Mouse (Mus musculus) lung, postnatal 0 days (tissue): ENCODE data around the gene Yjefn3. TPM values are rescaled to one million over a fixed set of nuclear protein-coding genes. Genes with fewer than 3 reads are reported as not detected.

Experiments
- ATAC-seq: fragments of 200-750 bp; cut with Nextera tagmentation; 2 replicates; pipeline ENCODE4 v1.8.0; 2017; ENCODE audit warnings: moderate library complexity
- DNase-seq: peaks from one replicate; pipeline ENCODE4 v3.0.0-alpha.2; 2016; ENCODE audit warnings: low spot score
- H3K27ac ChIP-seq: fragments of 300-500 bp; sonication (generic); 2 replicates; pipeline ENCODE4 v1.5.1; 2014; ENCODE audit warnings: antibody characterized with exemption, mild to moderate bottlenecking, low read length, mixed read lengths
- H3K27me3 ChIP-seq: fragments of 300-500 bp; sonication (generic); replicated peaks from 2 replicates; pipeline ENCODE4 v1.6.1; 2014; ENCODE audit warnings: low read length, mixed read lengths; ENCODE audit not compliant: insufficient read depth
- H3K36me3 ChIP-seq: fragments of 300-500 bp; sonication (generic); 2 replicates; pipeline ENCODE4 v1.6.1; 2014; ENCODE audit warnings: low read length, mixed read lengths; ENCODE audit not compliant: insufficient read depth
- H3K4me1 ChIP-seq: fragments of 300-500 bp; sonication (generic); 2 replicates; pipeline ENCODE4 v1.6.1; 2014; ENCODE audit warnings: antibody characterized with exemption, low read depth, low read length, mixed read lengths; ENCODE audit not compliant: insufficient read depth
- H3K4me2 ChIP-seq: fragments of 300-500 bp; sonication (generic); replicated peaks from 2 replicates; pipeline ENCODE4 v1.6.1; 2014; ENCODE audit warnings: low read depth, mild to moderate bottlenecking, low read length, moderate library complexity, mixed read lengths
- H3K4me3 ChIP-seq: fragments of 300-500 bp; sonication (generic); 2 replicates; pipeline ENCODE4 v1.5.1; 2014; ENCODE audit warnings: low read depth, low read length
- H3K9ac ChIP-seq: fragments of 300-500 bp; sonication (generic); replicated peaks from 2 replicates; pipeline ENCODE4 v1.6.1; 2014; ENCODE audit warnings: low read depth, mild to moderate bottlenecking
- H3K9me3 ChIP-seq: fragments of 300-500 bp; sonication (generic); 2 replicates; pipeline ENCODE4 v1.6.1; 2016; ENCODE audit warnings: low read length, mixed read lengths
- CTCF ChIP-seq: IDR thresholded peaks from 2 replicates; pipeline ENCODE4 v1.5.1; 2016; ENCODE audit warnings: antibody characterized with exemption, mild to moderate bottlenecking
- EP300 ChIP-seq: IDR thresholded peaks from 2 replicates; pipeline ENCODE4 v1.6.1; 2016; ENCODE audit warnings: antibody characterized with exemption, mild to moderate bottlenecking, control low read depth
- WGBS: fragments of 180-500 bp; shearing (Covaris S2); extraction: QIAGEN DNeasy Blood & Tissue Kit; methylation state at CpG from one replicate; pipeline ENCODE4 v1.1.7; 2014; 5-methylcytosine and 5-hydroxymethylcytosine counted together
- polyA plus RNA-seq: library from polyadenylated mRNA; unstranded; fragments of >200 nt; fragmentation: Nextera tagmentation; extraction: Ambion mirVana; gene quantifications from 2 replicates; pipeline ENCODE4 v1.2.1, GENCODE M21; 2015

Gene Yjefn3
- polyA plus RNA-seq, 1 experiment from 2014 or later: 2.1 TPM

DNA sequence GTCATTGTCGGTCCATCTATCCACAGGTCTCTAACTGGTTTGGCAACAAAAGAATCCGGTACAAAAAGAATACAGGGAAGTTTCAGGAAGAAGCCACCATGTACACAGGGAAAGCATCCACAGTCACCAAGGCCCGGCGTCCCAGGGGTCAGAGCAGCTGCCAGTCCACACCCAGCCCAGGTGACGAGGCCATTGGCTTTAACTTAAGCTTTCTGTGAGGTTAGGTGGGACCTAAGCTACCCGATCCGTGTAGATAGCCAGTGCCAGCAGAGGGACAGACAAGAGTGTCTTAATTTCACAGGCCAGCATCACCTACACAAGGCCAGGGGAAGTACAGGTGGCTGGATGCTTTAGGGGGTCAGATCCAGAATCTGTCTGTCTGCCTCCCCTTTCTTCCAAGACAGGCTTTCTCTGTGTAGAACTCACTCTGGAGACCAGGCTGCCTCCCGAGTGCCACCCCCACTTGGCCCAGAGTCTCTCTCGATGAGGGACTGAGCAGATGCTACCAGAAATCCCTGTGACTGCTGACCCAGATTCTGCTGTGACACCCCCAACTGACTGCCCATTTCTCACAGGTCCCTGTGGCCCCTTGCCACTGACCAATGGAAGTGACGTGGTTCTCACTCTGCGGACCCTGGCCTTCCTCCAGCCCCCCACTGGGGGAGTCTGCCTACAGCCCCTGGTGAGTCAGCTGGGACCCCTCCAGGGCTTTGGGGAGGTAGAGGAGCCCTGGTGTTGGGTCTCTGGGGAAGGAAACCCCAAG is 32.3 kb downstream of the Yjefn3 start:
- DNase-seq (no peak), ATAC-seq (no peak)
- Histone ChIP-seq H3K36me3 (no peaks in the 10 kb centered on the region), H3K4me1 (no peaks in the 10 kb centered on the region), H3K9ac (no peak overlapping the region), H3K27ac (no peak overlapping the region), H3K4me3 (no peak overlapping the region), H3K27me3 (no peaks in the 10 kb centered on the region), H3K9me3 (no peaks in the 10 kb centered on the region), H3K4me2 (no peak overlapping the region)
- TF ChIP-seq EP300 (no peak), CTCF (no peak)
- WGBS: 79% methylated on average over 11 of the region's 11 CpGs

DNA sequence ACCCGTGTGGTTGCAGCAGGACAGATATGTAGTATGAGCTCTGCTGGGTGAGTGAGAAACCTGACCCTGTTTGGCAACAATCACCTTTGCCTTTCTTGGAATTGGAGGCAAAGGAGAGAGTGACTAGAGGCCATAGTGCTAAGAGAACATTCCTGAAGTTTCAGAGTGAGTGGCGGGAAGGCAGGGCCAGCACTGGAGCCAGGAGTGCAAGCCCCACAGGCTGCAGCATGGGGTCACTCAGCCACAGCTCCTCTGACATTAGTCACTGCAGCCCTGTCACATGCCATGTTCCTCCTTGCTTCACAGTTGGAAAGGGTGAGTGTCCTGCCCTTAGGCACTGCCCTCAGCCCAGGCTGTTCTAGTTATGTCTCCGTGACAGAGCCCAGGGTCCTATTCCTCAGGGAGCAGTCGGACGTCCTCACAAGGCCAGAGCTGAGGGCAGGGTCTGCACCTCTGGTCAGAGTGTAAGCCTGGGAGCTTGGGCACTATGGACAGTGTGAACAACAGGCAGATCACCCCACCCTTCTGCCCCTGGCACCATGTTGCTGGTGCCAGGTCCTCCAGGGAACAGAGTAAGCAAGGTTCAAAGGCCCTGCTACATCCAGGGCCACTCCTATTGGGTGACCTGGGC is 34.7 kb downstream of the Yjefn3 start:
- H3K9me3 ChIP-seq: no peaks in the 10 kb centered on the region
- no peak overlapping the region for H3K9ac ChIP-seq
- ATAC-seq (peak; percentile 83), DNase-seq (peak; percentile 51)
- H3K4me3 ChIP-seq: no peak overlapping the region
- WGBS: 70% methylated on average over 5 of the region's 5 CpGs
- no peak for TF ChIP-seq CTCF
- no peak for TF ChIP-seq EP300
- no peak overlapping the region for H3K27ac ChIP-seq
- H3K4me2 ChIP-seq: no peak overlapping the region
- no peaks in the 10 kb centered on the region for H3K27me3 ChIP-seq
- no peaks in the 10 kb centered on the region for H3K36me3 ChIP-seq
- H3K4me1 ChIP-seq: no peaks in the 10 kb centered on the region

DNA sequence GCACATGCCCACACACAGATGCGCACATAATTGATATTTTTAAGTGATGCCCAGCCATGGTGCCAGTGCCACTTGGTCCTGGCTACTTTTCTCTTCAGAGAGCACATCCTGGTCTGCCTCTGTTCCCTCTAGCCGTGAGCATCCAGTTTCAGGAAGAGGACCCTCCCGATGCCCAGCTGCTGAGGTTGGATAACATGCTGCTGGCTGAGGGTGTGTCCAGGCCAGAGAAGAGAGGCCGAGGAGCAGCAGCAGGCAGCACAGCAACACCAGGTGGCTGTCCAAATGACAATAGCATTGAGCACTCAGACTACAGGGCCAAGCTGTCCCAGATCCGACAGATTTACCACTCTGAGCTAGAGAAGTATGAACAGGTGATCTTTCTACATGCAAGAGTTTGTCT is 38.3 kb downstream of the Yjefn3 start:
- no peaks in the 10 kb centered on the region for H3K36me3 ChIP-seq
- H3K4me3 ChIP-seq: no peak overlapping the region
- H3K4me1 ChIP-seq: no peaks in the 10 kb centered on the region
- TF ChIP-seq CTCF (no peak), EP300 (no peak)
- no peaks in the 10 kb centered on the region for H3K27me3 ChIP-seq
- no peak overlapping the region for H3K27ac ChIP-seq
- H3K9ac ChIP-seq: no peak overlapping the region
- no peak for ATAC-seq
- no peak overlapping the region for H3K4me2 ChIP-seq
- H3K9me3 ChIP-seq: no peaks in the 10 kb centered on the region
- 53% methylated on average over 5 of the region's 5 CpGs for WGBS
- DNase-seq: no peak

DNA sequence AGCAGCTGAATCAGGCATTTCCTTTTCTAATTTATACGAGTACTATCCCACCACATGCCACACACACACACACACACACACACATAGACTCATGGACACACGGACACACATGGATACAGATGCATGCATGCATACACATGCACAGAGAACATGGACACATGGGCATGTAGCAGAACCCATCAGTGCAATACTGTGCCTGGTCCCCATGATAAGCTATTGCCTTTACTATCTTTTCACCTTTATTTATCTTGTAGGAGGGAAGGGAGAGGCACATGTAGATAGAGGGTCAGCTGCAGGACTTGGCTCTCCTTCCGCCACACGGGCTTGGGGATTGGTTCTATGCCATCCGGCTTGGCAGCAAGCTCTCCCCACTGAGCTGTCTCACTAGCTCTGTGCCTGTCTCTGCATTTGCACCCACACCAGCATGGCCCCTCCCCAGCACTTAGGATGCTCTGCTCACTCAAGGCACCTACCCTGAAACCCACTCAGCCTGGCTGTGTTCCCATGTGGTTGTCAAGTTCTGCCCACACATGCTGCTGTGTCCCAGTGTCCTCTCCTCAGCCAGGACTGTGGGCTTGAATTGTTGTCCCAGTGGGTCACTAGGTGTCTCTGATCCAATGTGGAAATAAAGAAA is 39.0 kb downstream of the Yjefn3 start:
- DNase-seq: no peak
- no peak overlapping the region for H3K4me3 ChIP-seq
- no peak for ATAC-seq
- no peaks in the 10 kb centered on the region for H3K36me3 ChIP-seq
- no peaks in the 10 kb centered on the region for H3K9me3 ChIP-seq
- TF ChIP-seq EP300: no peak
- TF ChIP-seq CTCF: no peak
- H3K9ac ChIP-seq: no peak overlapping the region
- H3K4me2 ChIP-seq: no peak overlapping the region
- H3K4me1 ChIP-seq: no peaks in the 10 kb centered on the region
- no peaks in the 10 kb centered on the region for H3K27me3 ChIP-seq
- no peak overlapping the region for H3K27ac ChIP-seq
- WGBS: 80% methylated on average over 5 of the region's 5 CpGs

DNA sequence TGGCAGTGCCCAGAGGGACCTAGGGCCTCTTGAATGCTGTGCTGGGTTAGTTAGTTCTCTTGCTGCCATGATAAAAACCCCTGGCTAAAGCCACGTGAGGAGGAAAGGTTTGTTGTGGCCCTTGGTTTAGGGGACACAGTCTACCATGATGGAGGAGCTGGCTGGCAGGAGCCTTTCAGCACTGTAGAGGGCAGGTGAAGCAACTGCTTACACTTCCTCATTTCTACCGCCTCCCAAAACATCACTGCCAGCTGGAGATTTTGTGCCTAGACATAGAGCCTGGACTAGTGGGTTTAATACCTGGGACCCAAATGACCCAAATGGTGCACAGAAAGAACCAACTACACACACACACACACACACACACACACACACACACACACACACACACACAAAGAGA is 41.3 kb downstream of the Yjefn3 start:
- no peaks in the 10 kb centered on the region for H3K27me3 ChIP-seq
- no peak for DNase-seq
- no peaks in the 10 kb centered on the region for H3K36me3 ChIP-seq
- no peak for ATAC-seq
- H3K4me1 ChIP-seq: no peaks in the 10 kb centered on the region
- no peak overlapping the region for H3K9ac ChIP-seq
- H3K9me3 ChIP-seq: no peaks in the 10 kb centered on the region
- TF ChIP-seq CTCF (no peak), EP300 (no peak)
- H3K4me2 ChIP-seq: no peak overlapping the region
- 50% methylated on average over 2 of the region's 2 CpGs for WGBS
- no peak overlapping the region for H3K27ac ChIP-seq
- no peak overlapping the region for H3K4me3 ChIP-seq

DNA sequence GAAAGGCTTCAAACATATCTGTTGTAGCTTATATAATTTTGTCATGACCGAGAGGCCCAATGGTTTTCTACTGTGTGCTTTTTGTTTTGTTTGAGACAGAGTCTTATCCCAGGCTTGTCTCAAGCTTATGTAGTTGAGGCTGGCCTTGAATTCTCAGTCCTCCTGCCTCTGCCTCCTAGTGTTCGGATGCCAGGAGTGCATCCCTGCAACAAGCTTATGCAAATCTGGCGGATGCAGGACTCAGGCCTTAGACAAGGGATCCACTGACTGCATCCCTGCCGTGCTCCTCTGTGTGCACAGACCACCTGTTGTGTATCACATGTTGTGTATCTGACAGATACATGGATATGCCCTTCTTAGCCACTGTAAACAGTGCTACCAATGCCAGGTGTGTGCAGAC is 41.7 kb downstream of the Yjefn3 start:
- Histone ChIP-seq H3K4me1 (no peaks in the 10 kb centered on the region), H3K4me2 (no peak overlapping the region), H3K4me3 (no peak overlapping the region), H3K27ac (no peak overlapping the region), H3K27me3 (no peaks in the 10 kb centered on the region), H3K9me3 (no peaks in the 10 kb centered on the region), H3K9ac (no peak overlapping the region), H3K36me3 (no peaks in the 10 kb centered on the region)
- WGBS: 62% methylated on average over 4 of the region's 4 CpGs
- DNase-seq: no peak
- no peak for ATAC-seq
- TF ChIP-seq CTCF (peak; percentile 54), EP300 (no peak)
